Mouse (Mus musculus): ENCODE measurements at regions not wholly inside any gene's neighbourhood (a gene's known extent, or its start where the extent isn't known, plus 50 kb on each side); places are given as distances from the start of the nearest gene placed in this dataset.

GRCm38 (mm10) chr13:119118382-119118781 lies 310.0 kb upstream of the Paip1 start:
- in situ Hi-C loops (cut with MboI, MseI), result no loop called here

- in situ Hi-C loops (cut with MboI, MseI), result no loop called here
Observed at GRCm38 (mm10) chr13:119140436-119140835, 288.0 kb upstream of the Paip1 start.

GRCm38 (mm10) chr13:119143351-119143750 lies 285.1 kb upstream of the Paip1 start:
- in situ Hi-C loops (cut with MboI, MseI), result no loop called here

- in situ Hi-C loops (cut with MboI, MseI), result no loop called here
Observed at GRCm38 (mm10) chr13:119145713-119146112, 282.7 kb upstream of the Paip1 start.

- in situ Hi-C loops (cut with MboI, MseI), result no loop called here
Observed at GRCm38 (mm10) chr13:119147701-119148100, 280.7 kb upstream of the Paip1 start.

- in situ Hi-C loops (cut with MboI, MseI), result no loop called here
Observed at GRCm38 (mm10) chr13:119149141-119149540, 279.3 kb upstream of the Paip1 start.

- in situ Hi-C loops (cut with MboI, MseI), result loop anchor here (25.0 kb wide), 1 partner anchor 436 kb away; no protein-coding TSS in a partner anchor
Observed at GRCm38 (mm10) chr13:119150847-119151548, 277.4 kb upstream of the Paip1 start.

- in situ Hi-C loops (cut with MboI, MseI), result no loop called here
Observed at GRCm38 (mm10) chr13:119177753-119178152, 250.6 kb upstream of the Paip1 start.

- in situ Hi-C loops (cut with MboI, MseI), result no loop called here
Observed at GRCm38 (mm10) chr13:119178212-119178611, 250.2 kb upstream of the Paip1 start.

GRCm38 (mm10) chr13:119179157-119179920 lies 249.1 kb upstream of the Paip1 start:
- in situ Hi-C loops (cut with MboI, MseI), result no loop called here

- in situ Hi-C loops (cut with MboI, MseI), result no loop called here
Observed at GRCm38 (mm10) chr13:119184322-119184877, 244.0 kb upstream of the Paip1 start.

- in situ Hi-C loops (cut with MboI, MseI), result no loop called here
Observed at GRCm38 (mm10) chr13:119185567-119186143, 242.7 kb upstream of the Paip1 start.

GRCm38 (mm10) chr13:119231556-119231955 lies 196.8 kb upstream of the Paip1 start:
- in situ Hi-C loops (cut with MboI, MseI), result no loop called here

GRCm38 (mm10) chr13:119232100-119233029 lies 196.0 kb upstream of the Paip1 start:
- in situ Hi-C loops (cut with MboI, MseI), result no loop called here

- in situ Hi-C loops (cut with MboI, MseI), result no loop called here
Observed at GRCm38 (mm10) chr13:119233030-119233385, 195.4 kb upstream of the Paip1 start.

- in situ Hi-C loops (cut with MboI, MseI), result no loop called here
Observed at GRCm38 (mm10) chr13:119233869-119234268, 194.5 kb upstream of the Paip1 start.

- in situ Hi-C loops (cut with MboI, MseI), result no loop called here
Observed at GRCm38 (mm10) chr13:119242358-119242757, 186.0 kb upstream of the Paip1 start.

GRCm38 (mm10) chr13:119247101-119247500 lies 181.3 kb upstream of the Paip1 start:
- in situ Hi-C loops (cut with MboI, MseI), result no loop called here

- in situ Hi-C loops (cut with MboI, MseI), result no loop called here
Observed at GRCm38 (mm10) chr13:119252006-119252405, 176.4 kb upstream of the Paip1 start.

- in situ Hi-C loops (cut with MboI, MseI), result no loop called here
Observed at GRCm38 (mm10) chr13:119256350-119256749, 172.1 kb upstream of the Paip1 start.

- in situ Hi-C loops (cut with MboI, MseI), result no loop called here
Observed at GRCm38 (mm10) chr13:119258515-119258914, 169.9 kb upstream of the Paip1 start.

Data from regulatory T cell (primary cell).